Mouse (Mus musculus) right cerebral cortex, postnatal 4 days (tissue): Measurements from ENCODE around the gene Il1rl1.

ENCODE experiments used
- DNase-seq: peaks from one replicate; pipeline ENCODE4 v3.0.0-alpha.2; 2022

Il1rl1 gene

DNA sequence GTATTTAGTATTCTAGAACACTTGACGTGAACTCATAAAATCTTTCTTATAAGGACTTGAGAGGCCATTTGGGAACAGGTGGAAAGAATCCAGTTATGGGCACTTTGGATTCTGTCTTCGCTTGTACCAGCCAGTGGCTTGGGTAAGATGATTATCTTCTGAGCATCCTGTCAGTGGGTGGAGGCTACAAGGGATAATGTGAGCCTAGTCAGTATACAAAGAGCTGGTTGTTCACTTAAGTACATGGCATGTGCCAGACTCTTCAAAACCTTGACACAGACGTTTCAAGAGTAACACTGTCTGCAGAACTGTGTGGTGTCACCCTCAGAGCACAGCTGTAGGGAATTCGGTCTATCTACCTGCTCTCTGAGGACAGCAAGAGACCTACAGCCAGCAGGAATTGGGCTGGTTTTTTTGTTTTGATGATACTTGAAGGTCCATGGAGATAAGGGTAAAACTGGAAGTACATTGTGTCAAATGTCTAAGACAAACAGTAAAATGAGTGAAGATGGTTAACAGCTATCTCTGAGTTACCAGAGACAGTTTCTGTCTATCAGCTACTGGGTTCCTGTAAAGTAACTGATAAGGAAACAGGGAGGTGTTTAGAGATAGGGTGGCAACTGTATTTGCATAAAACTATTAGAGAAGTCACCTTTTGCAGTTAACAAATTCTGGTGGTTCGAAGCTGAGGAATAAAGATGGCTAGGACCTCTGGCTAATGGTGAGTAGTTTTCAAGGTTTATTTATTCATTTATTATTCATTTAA, at the start of gene Il1rl1:
Il1rl1 (plus strand) TSS at position 661 of the 766 bp plus-strand sequence.
- DNase-seq, result no peak

GRCm38 (mm10) chr1:40380111-40380510, 49.3 kb upstream of the Il1rl1 start:
- peak; percentile 76 for DNase-seq

- no peak for DNase-seq
These were observed 48.4 kb upstream of the Il1rl1 start for GRCm38 (mm10) chr1:40380990-40381389.

DNA sequence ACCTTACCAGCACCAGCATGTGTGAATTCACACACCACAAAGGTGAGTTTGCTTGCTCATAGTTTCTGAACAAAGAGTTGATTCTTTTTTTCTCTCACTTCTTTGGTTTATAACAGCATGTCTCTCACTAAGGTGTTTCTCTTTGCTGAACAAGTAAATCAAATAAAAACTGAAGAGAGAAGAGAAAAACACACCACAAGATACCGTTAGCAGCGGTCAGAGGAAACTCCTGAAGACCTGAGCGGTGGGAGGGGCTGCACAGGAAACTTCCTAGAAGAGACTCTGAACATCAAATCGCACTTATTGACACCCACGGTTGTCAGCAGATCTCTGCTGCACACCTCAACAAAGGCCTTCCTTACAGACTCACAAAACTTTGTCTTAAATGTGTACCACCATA, 46.5 kb upstream of the Il1rl1 start:
- no peak for DNase-seq

- no peak for DNase-seq
These were observed 44.3 kb upstream of the Il1rl1 start for GRCm38 (mm10) chr1:40384931-40385545.

- no peak for DNase-seq
These were observed 38.0 kb upstream of the Il1rl1 start for GRCm38 (mm10) chr1:40391374-40391773.

GRCm38 (mm10) chr1:40392535-40392934, 36.8 kb upstream of the Il1rl1 start:
- no peak for DNase-seq

GRCm38 (mm10) chr1:40393214-40393613, 36.2 kb upstream of the Il1rl1 start:
- no peak for DNase-seq

GRCm38 (mm10) chr1:40399639-40400038, 29.7 kb upstream of the Il1rl1 start:
- no peak for DNase-seq

GRCm38 (mm10) chr1:40404682-40405081, 24.7 kb upstream of the Il1rl1 start:
- DNase-seq, result no peak

GRCm38 (mm10) chr1:40409882-40410281, 19.5 kb upstream of the Il1rl1 start:
- DNase-seq, result no peak

GRCm38 (mm10) chr1:40413039-40413438, 16.3 kb upstream of the Il1rl1 start:
- DNase-seq, result no peak

GRCm38 (mm10) chr1:40414276-40414675, 15.1 kb upstream of the Il1rl1 start:
- no peak for DNase-seq

DNA sequence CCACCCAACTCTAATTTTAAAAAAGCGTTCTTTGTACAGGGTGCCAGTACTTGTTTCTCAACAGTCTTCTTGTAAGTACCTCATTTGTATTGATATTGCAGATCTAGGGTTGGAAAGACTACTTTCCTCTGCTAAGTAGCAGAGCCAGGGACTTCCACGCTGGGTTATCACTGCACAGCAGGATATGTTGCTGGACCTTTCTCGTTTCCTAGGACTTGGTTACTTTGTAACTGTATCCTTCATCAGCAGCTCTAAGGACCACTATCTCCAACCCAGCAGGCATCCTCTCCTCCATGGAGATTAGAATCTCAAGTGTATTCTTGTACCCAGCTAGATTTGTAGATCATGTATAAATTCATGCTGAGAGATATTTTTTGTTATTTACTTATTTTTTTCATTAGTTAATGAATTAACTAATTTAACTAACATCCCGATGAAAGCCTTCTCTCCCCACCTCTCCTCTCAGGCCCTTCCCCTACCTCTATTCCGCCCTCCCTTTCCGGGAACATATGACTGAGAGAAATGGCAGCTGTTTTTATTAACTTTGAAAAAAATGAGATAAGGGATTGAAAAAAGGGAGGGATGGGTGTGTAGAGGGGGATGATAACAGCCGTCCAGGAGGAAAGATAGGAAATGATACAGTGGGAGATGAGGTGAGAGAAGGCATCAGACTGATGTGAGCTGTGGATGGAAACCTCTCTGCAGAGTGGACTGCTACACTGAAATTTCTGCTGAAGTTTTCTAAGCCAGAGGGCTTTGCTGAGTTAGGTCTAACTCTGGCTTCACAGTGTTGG, 14.3 kb upstream of the Il1rl1 start:
- DNase-seq, result no peak

DNA sequence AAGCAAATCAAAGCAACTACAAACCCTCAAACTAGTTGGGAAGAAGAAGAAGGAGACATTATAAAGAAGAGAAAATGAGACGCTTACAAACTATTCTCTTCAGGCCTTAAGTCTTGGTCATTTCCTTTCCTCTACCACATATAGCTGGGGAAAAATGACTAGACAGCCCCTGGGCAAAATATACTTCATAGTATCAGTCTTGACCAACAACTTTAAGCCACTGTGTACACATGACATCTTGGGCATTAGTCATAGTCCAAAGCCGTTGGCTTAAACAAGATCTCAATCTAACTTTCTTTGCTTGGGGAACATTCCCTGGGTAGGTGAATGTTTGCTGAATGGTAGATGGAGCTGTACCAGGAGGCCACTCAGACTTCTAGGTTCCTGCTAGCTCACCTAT, 12.3 kb upstream of the Il1rl1 start:
- DNase-seq, result no peak

DNA sequence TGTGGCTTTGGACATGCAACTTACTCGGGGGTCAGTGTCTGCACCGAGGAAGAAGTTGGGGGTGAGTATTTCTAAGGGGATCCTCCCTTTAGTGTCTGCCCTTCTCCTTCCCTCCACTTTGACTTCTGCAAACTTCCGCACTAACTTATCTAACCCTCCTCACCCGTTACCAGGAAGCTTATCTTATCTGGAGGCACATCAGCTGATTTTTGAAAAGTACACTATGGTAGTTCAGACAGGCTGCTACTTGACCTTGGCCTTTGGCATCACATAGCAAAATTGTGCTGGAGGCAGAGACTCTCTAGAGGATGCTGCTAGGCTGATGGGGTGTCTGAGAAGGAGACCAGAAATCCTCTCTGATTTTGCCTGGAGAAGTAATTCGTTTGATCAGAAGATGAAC, 10.9 kb upstream of the Il1rl1 start:
- no peak for DNase-seq

DNA sequence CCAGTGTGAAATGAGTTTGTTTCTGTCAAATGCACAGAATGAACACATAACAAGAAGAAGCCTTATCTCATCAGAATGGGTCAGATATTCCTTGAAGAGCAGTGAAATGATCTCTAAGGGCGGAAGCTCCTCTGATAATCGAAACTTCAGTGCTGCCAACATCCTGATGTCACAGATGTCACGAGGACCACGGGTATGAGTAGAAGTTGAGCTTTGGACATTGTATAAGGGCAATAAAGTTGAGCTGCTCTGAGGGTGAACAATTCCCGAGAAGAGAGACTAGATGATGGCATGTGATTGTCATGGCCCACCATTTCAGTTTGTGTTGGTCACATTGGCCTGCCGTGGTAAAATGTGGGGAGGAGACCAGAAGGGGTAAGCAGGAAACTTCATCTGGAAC, 5.5 kb upstream of the Il1rl1 start:
- no peak for DNase-seq

- DNase-seq, result no peak
These were observed 2.1 kb upstream of the Il1rl1 start for GRCm38 (mm10) chr1:40427270-40427669.

DNA sequence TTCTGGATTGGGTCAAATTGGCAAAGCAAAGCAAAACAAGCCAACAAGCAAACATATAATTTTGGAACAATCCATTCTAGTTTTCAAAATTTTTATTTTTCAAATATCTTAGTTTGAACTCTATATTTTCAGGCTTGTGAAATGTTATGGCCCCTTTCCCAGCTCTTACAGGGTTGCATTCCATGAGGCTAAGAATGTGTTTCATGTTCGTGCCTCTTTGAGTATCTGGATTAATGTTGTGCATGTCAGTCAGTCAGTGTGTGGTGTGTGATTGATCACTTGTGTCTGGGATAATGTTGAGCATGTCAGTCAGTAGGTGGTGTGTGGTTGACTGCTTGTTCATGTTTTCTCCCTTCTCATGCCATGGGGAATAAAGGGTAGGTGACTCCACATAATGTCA, 1.5 kb upstream of the Il1rl1 start:
- no peak for DNase-seq

DNA sequence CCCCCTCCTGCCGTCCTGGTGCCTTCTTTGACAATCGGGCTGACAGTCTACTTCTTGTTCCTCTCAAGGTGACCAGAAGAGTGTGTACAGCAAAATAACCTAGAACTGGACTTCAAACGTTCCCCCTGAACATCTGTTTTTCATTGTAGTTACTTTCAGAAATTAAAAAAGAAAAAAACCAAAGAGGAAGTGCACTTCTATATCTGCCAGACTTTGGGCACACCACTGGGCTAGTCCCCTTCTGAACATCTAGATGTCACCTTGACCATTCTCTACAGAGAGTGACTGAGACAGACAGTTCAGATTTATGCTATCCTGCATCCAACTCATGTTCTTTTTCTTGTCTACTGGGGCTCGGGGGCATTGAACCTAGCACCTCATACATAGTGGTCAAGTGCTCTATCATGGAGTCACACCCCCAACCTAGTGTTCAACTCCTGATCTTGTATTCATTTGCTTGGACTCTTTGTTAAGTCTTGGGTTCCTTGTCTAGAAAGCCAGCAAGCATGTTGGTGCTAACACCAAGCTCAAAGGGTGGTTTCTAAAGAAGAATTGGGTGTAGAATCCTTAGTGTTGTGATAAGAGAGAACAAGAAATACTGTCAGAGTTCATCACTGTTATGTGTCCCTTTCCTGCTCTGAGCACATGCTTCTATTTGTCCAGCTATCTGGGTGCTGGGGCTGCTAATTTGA, 919 bp downstream of the Il1rl1 start:
- DNase-seq, result no peak

DNA sequence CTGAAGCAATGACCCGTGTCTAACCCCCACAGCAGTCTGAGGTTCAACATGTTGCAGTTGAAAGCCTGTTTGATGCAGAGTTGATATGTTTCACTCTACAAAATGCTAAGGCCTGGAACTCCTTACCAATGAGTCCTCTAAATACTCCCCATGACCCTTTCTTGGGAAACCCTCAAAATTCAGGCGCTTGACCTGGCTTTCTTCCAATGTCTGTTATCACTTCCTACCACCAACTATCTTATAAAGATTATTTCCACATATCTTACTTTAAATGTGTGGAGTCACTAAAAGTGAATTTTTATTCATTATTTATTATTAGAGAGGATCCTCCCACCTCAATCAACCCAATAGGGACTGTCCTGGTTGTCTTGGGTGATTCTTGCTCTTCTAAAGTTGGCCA, 2.8 kb downstream of the Il1rl1 start:
- no peak for DNase-seq

DNA sequence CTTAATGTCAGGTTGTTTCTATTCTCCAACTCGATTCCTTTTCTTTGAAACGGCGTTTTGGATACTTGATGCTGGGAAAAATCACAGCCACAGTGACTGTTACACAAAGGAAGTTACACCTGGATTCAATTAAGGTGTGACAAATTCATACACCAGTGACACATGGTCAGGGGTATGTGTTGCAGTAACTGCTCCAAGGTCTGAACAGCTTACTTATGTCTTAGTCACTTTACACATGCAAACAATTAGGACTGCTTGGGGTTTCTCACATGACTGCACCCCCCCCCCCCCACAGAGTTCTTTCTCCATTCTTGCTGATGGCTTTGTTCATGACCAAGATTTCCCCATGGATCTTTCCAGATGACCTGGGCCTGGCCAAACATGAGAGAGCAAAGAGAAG, 6.6 kb downstream of the Il1rl1 start:
- no peak for DNase-seq

DNA sequence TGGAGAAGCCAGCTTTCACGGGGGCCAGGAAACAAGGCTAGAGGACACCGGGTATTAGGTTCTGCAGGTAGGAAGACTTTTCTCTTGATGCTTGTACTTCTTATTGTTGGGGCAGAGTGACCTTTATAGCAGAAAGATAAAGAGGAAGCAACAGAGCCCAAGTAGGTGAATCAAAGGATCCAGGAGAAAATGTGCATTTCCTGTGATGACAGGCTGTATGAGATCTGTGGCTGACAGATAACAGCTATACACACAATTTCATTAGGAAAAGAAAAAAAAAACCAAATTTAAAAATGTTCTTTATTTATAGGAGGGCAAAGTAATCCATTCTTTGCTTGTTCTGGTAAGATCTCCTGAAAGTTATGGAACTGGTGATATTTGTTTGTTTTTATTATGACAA, 8.0 kb downstream of the Il1rl1 start:
- DNase-seq, result no peak
